Mouse (Mus musculus): Measurements from ENCODE around the gene Icam1.

DNA sequence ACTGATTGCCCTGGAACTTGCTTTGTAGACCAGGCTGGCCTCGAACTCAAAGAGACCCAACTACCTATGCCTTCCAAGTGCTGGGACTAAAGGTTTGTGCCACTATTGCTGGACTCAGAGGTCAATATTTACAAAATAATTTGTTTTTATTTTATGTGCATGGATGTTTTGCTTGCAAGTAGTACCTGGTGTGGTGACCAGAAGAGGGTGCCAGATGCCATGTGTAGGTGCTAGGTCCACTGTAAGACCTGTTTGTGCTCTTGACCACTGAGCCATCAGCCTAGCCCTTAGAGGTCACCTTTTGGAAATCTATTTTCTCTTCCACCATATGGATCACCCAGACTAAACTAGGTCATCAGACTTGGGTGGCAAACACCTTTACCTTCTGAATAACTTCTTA lies 6.9 kb downstream of the Icam1 start:
- TF ChIP-seq CTCF (IDR thresholded peaks at IDR 0.05; ENCODE audit: control insufficient read depth, insufficient read depth, insufficient read length) (no peak), FOSL1 (IDR thresholded peaks at IDR 0.05; ENCODE audit: insufficient read depth, low read length, poor library complexity, severe bottlenecking) (no peak), USF1 (IDR thresholded peaks at IDR 0.05; ENCODE audit: low read depth) (no peak)

Data from C2C12 (cell line).